Mouse (Mus musculus) MEL (cell line): ENCODE data around the gene Gm11541.

Experiments used
- BHLHE40 ChIP-seq: IDR thresholded peaks from 2 replicates; pipeline ENCODE4 v1.6.1; 2012; ENCODE audit warnings: low read depth, mild to moderate bottlenecking, inconsistent platforms, low read length, improper control_type of control experiment, borderline replicate concordance
- CTCF ChIP-seq, 3 experiments: IDR thresholded peaks in 2 of 3; conservative IDR thresholded peaks in 1 of 3; 2 replicates each; pipeline ENCODE4 v1.5.1; 2011 to 2012; ENCODE audit warnings: low read length in 3 of 3, low read depth in 2 of 3, mild to moderate bottlenecking in 2 of 3, improper control_type of control experiment in 1 of 3, inconsistent platforms in 1 of 3, mixed read lengths in 1 of 3, moderate library complexity in 1 of 3; ENCODE audit not compliant: control insufficient read depth in 1 of 3, insufficient read depth in 1 of 3, poor library complexity in 1 of 3, severe bottlenecking in 1 of 3
- EP300 ChIP-seq, 2 experiments: IDR thresholded peaks; 2 replicates each; pipeline ENCODE4 v1.6.1; 2011; ENCODE audit warnings: improper control_type of control experiment in 2 of 2, low read length in 2 of 2, low read depth in 1 of 2, mild to moderate bottlenecking in 1 of 2
- JUND ChIP-seq: IDR thresholded peaks from 2 replicates; pipeline ENCODE4 v1.6.1; 2011; ENCODE audit warnings: low read depth, mild to moderate bottlenecking, improper control_type of control experiment, low read length
- KAT2A ChIP-seq: conservative IDR thresholded peaks from 2 replicates; pipeline ENCODE4 v1.6.1; 2012; ENCODE audit warnings: low read depth, low read length, improper control_type of control experiment, inconsistent platforms
- POLR2A ChIP-seq, 2 experiments: IDR thresholded peaks; 2 replicates each; pipeline ENCODE4 v1.6.1; 2011 to 2012; ENCODE audit warnings: low read length in 2 of 2, mild to moderate bottlenecking in 2 of 2, control low read depth in 1 of 2, improper control_type of control experiment in 1 of 2, low read depth in 1 of 2, moderate library complexity in 1 of 2; ENCODE audit not compliant: control insufficient read depth in 1 of 2, insufficient read depth in 1 of 2, poor library complexity in 1 of 2
- RCOR1 ChIP-seq: IDR thresholded peaks from 2 replicates; pipeline ENCODE4 v1.6.1; 2012; ENCODE audit warnings: low read depth, mild to moderate bottlenecking, inconsistent platforms, low read length, improper control_type of control experiment
- UBTF ChIP-seq: IDR thresholded peaks from 2 replicates; pipeline ENCODE4 v1.6.1; 2012; ENCODE audit warnings: low read depth, mild to moderate bottlenecking, inconsistent platforms, low read length, improper control_type of control experiment, moderate library complexity, borderline replicate concordance; ENCODE audit not compliant: insufficient read depth
- ZC3H11A ChIP-seq: IDR thresholded peaks from 2 replicates; pipeline ENCODE4 v1.6.1; 2012; ENCODE audit warnings: low read depth, mild to moderate bottlenecking, inconsistent platforms, low read length, improper control_type of control experiment
- ZNF384 ChIP-seq: IDR thresholded peaks from 2 replicates; pipeline ENCODE4 v1.6.1; 2012; ENCODE audit warnings: low read depth, mild to moderate bottlenecking, inconsistent platforms, low read length, improper control_type of control experiment

DNA sequence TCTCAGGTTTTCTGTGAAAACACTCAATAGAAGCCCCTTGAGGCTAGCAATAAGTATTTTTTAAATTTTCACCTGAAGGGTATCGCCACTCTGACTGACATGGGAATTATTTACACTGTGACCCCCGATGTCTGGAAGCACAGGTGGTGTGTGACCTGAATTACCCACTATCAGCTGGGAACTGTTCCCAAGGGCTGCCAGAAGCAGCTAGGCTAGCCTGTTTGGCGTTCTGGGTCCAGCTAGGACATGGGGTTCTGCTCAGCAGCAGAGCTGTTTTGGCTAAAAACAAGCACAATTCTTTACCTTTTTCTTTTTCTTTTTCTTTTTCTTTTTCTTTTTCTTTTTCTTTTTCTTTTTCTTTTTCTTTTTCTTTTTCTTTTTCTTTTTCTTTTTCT is 2.1 kb downstream of the Gm11541 start:
- no peak for TF ChIP-seq UBTF
- TF ChIP-seq KAT2A: no peak
- TF ChIP-seq CTCF (IDR thresholded peaks at IDR 0.05 in 2 of 3, conservative IDR thresholded peaks at IDR 0.05 in 1 of 3; ENCODE audit: control insufficient read depth in 1 of 3, insufficient read depth in 1 of 3, low read depth in 2 of 3, low read length in 3 of 3, poor library complexity in 1 of 3, severe bottlenecking in 1 of 3): no peak
- no peak for TF ChIP-seq ZC3H11A
- no peak for TF ChIP-seq POLR2A (IDR thresholded peaks at IDR 0.05; ENCODE audit: control insufficient read depth in 1 of 2, insufficient read depth in 1 of 2, low read depth in 1 of 2, low read length in 2 of 2, poor library complexity in 1 of 2)
- no peak for TF ChIP-seq BHLHE40
- TF ChIP-seq RCOR1: no peak
- no peak for TF ChIP-seq ZNF384
- no peak for TF ChIP-seq JUND
- no peak for TF ChIP-seq EP300 (IDR thresholded peaks at IDR 0.05; ENCODE audit: low read depth in 1 of 2, low read length in 2 of 2)
